Mouse (Mus musculus): ENCODE measurements around the gene Zfp831.
A peak's percentile ranks its signal among the peaks of the same experiment; 100 is the strongest.

The Zfp831 gene

GRCm38 (mm10) chr2:174643448-174644144, at the start of gene Zfp831:
TSS of gene Zfp831 (plus strand) at chr2:174643534.
- no peak for DNase-seq

GRCm38 (mm10) chr2:174594965-174595364, 48.4 kb upstream of the Zfp831 start:
- DNase-seq, result no peak

- DNase-seq, result no peak
These were observed 47.7 kb upstream of the Zfp831 start for GRCm38 (mm10) chr2:174595611-174596010.

GRCm38 (mm10) chr2:174596457-174596856, 46.9 kb upstream of the Zfp831 start:
- no peak for DNase-seq

GRCm38 (mm10) chr2:174598451-174598850, 44.9 kb upstream of the Zfp831 start:
- DNase-seq, result no peak

- DNase-seq, result no peak
These were observed 44.2 kb upstream of the Zfp831 start for GRCm38 (mm10) chr2:174599071-174599635.

- DNase-seq, result peak; percentile 37 to 52
These were observed 43.5 kb upstream of the Zfp831 start for GRCm38 (mm10) chr2:174599853-174600271.

GRCm38 (mm10) chr2:174601938-174602685, 41.2 kb upstream of the Zfp831 start:
- peak; percentile 26 to 51 for DNase-seq

- DNase-seq, result no peak
These were observed 40.0 kb upstream of the Zfp831 start for GRCm38 (mm10) chr2:174603321-174603720.

- DNase-seq, result no peak
These were observed 38.3 kb upstream of the Zfp831 start for GRCm38 (mm10) chr2:174605020-174605419.

GRCm38 (mm10) chr2:174605442-174606087, 37.8 kb upstream of the Zfp831 start:
- no peak for DNase-seq

GRCm38 (mm10) chr2:174606376-174606775, 37.0 kb upstream of the Zfp831 start:
- no peak for DNase-seq

GRCm38 (mm10) chr2:174609892-174610291, 33.4 kb upstream of the Zfp831 start:
- no peak for DNase-seq

- DNase-seq, result no peak
These were observed 30.8 kb upstream of the Zfp831 start for GRCm38 (mm10) chr2:174612386-174613063.

GRCm38 (mm10) chr2:174613221-174613620, 30.1 kb upstream of the Zfp831 start:
- DNase-seq, result no peak

- DNase-seq, result peak in 1 of 2 experiments; percentile 38
These were observed 29.4 kb upstream of the Zfp831 start for GRCm38 (mm10) chr2:174613921-174614441.

GRCm38 (mm10) chr2:174621881-174622280, 21.5 kb upstream of the Zfp831 start:
- peak in 1 of 2 experiments; percentile 12 for DNase-seq

GRCm38 (mm10) chr2:174624430-174624829, 18.9 kb upstream of the Zfp831 start:
- DNase-seq, result no peak

- DNase-seq, result no peak
These were observed 16.3 kb upstream of the Zfp831 start for GRCm38 (mm10) chr2:174627021-174627420.

- no peak for DNase-seq
These were observed 14.0 kb upstream of the Zfp831 start for GRCm38 (mm10) chr2:174629299-174629850.

- DNase-seq, result no peak
These were observed 6.6 kb upstream of the Zfp831 start for GRCm38 (mm10) chr2:174636750-174637149.

GRCm38 (mm10) chr2:174644975-174645374, 1.6 kb downstream of the Zfp831 start:
- no peak for DNase-seq

Measured in lung, postnatal 4 days (tissue).